Mouse (Mus musculus) bone marrow, adult 2 months (tissue): ENCODE measurements around the gene 4930503B20Rik. TPM values are rescaled to one million over a fixed set of nuclear protein-coding genes. Genes with fewer than 3 reads are reported as not detected.

Source experiments
- H3K27ac ChIP-seq: fragments of 200-500 bp; 2 replicates; pipeline ENCODE4 v1.5.1; 2012; ENCODE audit warnings: low read depth, mild to moderate bottlenecking, control low read depth, inconsistent platforms, low read length; ENCODE audit not compliant: control insufficient read depth, poor library complexity, insufficient read depth
- H3K4me1 ChIP-seq: fragments of 200-500 bp; 2 replicates; pipeline ENCODE4 v1.6.1; 2011; ENCODE audit warnings: low read length; ENCODE audit not compliant: control insufficient read depth, insufficient read depth
- H3K4me3 ChIP-seq: fragments of 200-500 bp; replicated peaks from 2 replicates; pipeline ENCODE3; 2011; ENCODE audit warnings: mild to moderate bottlenecking, low read depth, low read length, control low read depth; ENCODE audit not compliant: control insufficient read depth
- CTCF ChIP-seq: fragments of 200-500 bp; IDR thresholded peaks from 2 replicates; pipeline ENCODE4 v1.5.1; 2011; ENCODE audit warnings: low read length, control low read depth; ENCODE audit not compliant: control insufficient read depth, insufficient read depth
- POLR2A ChIP-seq: fragments of 200-500 bp; IDR thresholded peaks from 2 replicates; pipeline ENCODE4 v1.6.1; 2011; ENCODE audit warnings: low read depth, mild to moderate bottlenecking, control low read depth, low read length, borderline replicate concordance; ENCODE audit not compliant: control insufficient read depth
- WGBS: fragments of 180-500 bp; shearing (Covaris S2); methylation state at CpG from one replicate; pipeline ENCODE4 v1.1.7; 2018; 5-methylcytosine and 5-hydroxymethylcytosine counted together
- polyA plus RNA-seq: library from polyadenylated mRNA; stranded (reverse); fragments of >200 nt; gene quantifications from 2 replicates; pipeline ENCODE4 v1.2.4, GENCODE M21; 2011; ENCODE audit warnings: low replicate concordance; ENCODE audit not compliant: missing spikeins, insufficient read depth, insufficient read length

4930503B20Rik gene
- polyA plus RNA-seq, 1 experiment: not detected

GRCm38 (mm10) chr3:146682140-146682651 is 31.1 kb upstream of the 4930503B20Rik start:
- H3K4me3 ChIP-seq: peak overlapping the region; percentile 42
- no peak overlapping the region for H3K27ac ChIP-seq
- WGBS: 3% methylated on average over 13 of the region's 13 CpGs
- H3K4me1 ChIP-seq: peaks cover 2% of the 10 kb centered on the region
- no peak for TF ChIP-seq POLR2A

DNA sequence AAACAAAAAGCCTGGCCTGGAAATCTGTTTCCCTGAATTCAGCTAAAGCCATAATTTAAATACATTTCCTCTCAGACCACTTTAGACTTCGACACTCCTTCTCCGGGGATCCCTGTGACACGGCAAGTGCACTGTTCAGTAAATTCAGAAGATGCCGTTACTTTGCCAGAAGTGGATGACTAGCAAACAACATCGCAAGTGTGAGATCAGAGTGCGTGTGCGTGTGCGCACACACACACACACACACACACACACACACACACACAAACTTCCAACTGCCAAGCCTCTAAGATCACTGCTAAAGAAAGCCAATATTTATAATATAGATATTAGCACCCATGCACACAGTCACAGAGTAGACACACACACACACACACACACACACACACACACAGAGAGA is 30.6 kb upstream of the 4930503B20Rik start:
- 11% methylated on average over 8 of the region's 8 CpGs for WGBS
- no peak overlapping the region for H3K4me3 ChIP-seq
- H3K4me1 ChIP-seq: peaks cover 2% of the 10 kb centered on the region
- H3K27ac ChIP-seq: no peak overlapping the region
- TF ChIP-seq POLR2A: no peak
- TF ChIP-seq CTCF: no peak

DNA sequence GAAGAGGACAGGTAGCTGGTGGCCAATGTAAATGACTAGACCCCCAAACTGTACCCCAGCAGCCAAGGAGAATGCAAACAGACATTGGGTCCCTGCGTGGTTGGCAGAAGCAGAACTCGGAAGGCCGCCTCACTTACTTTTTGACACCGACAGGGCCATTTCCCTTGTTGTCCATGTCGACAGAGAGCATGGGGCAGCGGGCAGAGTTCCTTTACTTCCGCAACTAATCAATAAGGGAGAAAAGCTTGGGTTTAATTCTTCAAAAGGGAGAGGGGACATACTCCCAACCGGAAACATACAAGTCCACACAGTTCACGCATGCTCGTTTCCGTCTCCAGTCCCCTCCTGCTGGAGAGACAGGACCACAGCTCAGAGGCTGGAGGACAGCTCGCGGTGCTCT is 29.5 kb upstream of the 4930503B20Rik start:
- 90% methylated on average over 13 of the region's 13 CpGs for WGBS
- no peak overlapping the region for H3K4me3 ChIP-seq
- H3K27ac ChIP-seq: no peak overlapping the region
- TF ChIP-seq POLR2A: no peak
- no peak for TF ChIP-seq CTCF
- peaks cover 2% of the 10 kb centered on the region for H3K4me1 ChIP-seq

GRCm38 (mm10) chr3:146679646-146680045 is 28.5 kb upstream of the 4930503B20Rik start:
- Histone ChIP-seq H3K27ac (no peak overlapping the region), H3K4me3 (no peak overlapping the region), H3K4me1 (peaks cover 2% of the 10 kb centered on the region)
- 92% methylated on average over 16 of the region's 16 CpGs for WGBS
- TF ChIP-seq POLR2A (no peak), CTCF (no peak)

GRCm38 (mm10) chr3:146676193-146676592 is 25.1 kb upstream of the 4930503B20Rik start:
- H3K4me1 ChIP-seq: no peaks in the 10 kb centered on the region
- TF ChIP-seq POLR2A (no peak), CTCF (no peak)
- no peak overlapping the region for H3K4me3 ChIP-seq
- WGBS: 89% methylated on average over 4 of the region's 4 CpGs
- H3K27ac ChIP-seq: no peak overlapping the region

DNA sequence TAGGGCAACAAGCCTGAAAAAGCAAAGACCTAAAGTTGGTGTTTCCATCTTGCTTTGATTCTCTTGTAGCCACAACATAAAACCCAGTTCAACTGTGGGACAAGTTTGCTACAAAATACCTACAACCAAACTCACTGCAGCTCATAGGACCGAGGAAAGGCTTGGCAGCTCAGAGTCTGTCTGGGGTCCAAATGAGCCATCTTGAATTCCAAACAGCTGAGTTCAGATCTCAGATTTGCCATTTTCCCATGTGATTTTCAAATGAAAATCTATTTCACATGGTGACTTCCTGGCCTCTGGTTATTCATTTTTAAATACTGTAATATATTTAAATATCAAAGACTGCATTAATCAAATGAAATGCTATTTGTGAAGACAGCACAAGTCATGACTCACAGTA is 24.0 kb upstream of the 4930503B20Rik start:
- no peak overlapping the region for H3K27ac ChIP-seq
- H3K4me1 ChIP-seq: no peaks in the 10 kb centered on the region
- TF ChIP-seq CTCF: no peak
- TF ChIP-seq POLR2A: no peak
- 79% methylated on average over 1 of the region's 1 CpGs for WGBS
- H3K4me3 ChIP-seq: no peak overlapping the region

GRCm38 (mm10) chr3:146671121-146671520 is 20.0 kb upstream of the 4930503B20Rik start:
- Histone ChIP-seq H3K4me1 (no peaks in the 10 kb centered on the region), H3K27ac (no peak overlapping the region), H3K4me3 (no peak overlapping the region)
- WGBS: 53% methylated on average over 2 of the region's 2 CpGs
- TF ChIP-seq CTCF (no peak), POLR2A (no peak)

DNA sequence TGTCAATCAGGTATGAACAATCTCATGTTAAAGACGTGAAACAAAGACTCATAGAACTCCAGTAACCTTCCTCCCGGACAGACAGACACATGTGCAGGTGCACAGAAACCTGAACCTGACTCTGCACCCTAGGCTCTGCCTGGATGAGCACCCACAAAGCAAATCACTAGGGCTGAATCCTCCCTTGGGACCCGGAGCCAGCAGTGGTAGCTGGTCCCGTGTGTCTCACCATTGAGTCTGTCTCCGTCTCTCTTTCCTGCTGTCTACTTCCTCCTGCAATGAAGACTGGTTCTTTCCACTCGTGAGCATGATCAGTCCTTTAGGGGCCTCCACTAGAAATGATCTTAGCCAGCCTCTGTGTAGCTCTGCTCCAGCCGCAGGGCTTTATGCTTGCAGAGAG is 10.8 kb upstream of the 4930503B20Rik start:
- WGBS: 62% methylated on average over 7 of the region's 7 CpGs
- Histone ChIP-seq H3K4me3 (no peak overlapping the region), H3K27ac (no peak overlapping the region), H3K4me1 (no peaks in the 10 kb centered on the region)
- TF ChIP-seq POLR2A (no peak), CTCF (no peak)

GRCm38 (mm10) chr3:146661001-146661400 is 9.9 kb upstream of the 4930503B20Rik start:
- no peak overlapping the region for H3K4me3 ChIP-seq
- no peak for TF ChIP-seq POLR2A
- no peak for TF ChIP-seq CTCF
- no peaks in the 10 kb centered on the region for H3K4me1 ChIP-seq
- H3K27ac ChIP-seq: no peak overlapping the region
- WGBS: 66% methylated on average over 6 of the region's 6 CpGs
